9 mouse cellular contexts compared by ENCODE assay signal in genomic region chr8:84834002-84834865, GRCm38 (mm10). TPM values are rescaled to one million over a fixed set of nuclear protein-coding genes. Genes with fewer than 3 reads are reported as not detected.
DNase-seq lines count a peak whose midpoint lies in the region; ATAC-seq and TF ChIP-seq lines count a peak whose summit lies in the region.
"Had no signal": no experiment of that assay in that cellular context is flagged by ENCODE, and none has a peak within 500 bp of the region (broad histone marks: within the 10 kb centered on the region; RNA-seq: fewer than 3 reads in every experiment).

No protein-coding gene starts in this region.

- peak overlapping the region; percentile 49; the same call in 1 of the 2 replicates for H3K27ac ChIP-seq in heart, embryonic 16.5 days (ENCODE audit: low read length)
- H3K27ac ChIP-seq in ES-E14 (ENCODE audit: insufficient read depth, low read depth, low read length, poor library complexity, severe bottlenecking): no peak overlapping the region
- peak overlapping the region; percentile 95 for H3K27ac ChIP-seq in forebrain, embryonic 14.5 days (ENCODE audit: low read depth, low read length)
- 0 out of 2 replicates have a peak overlapping the region, but pooled peaks have one; percentile 26 for H3K27ac ChIP-seq in liver, postnatal 0 days (ENCODE audit: low read depth)

- no peak for DNase-seq in heart, adult 9 months (ENCODE audit: low spot score in 2 of 2)
- DNase-seq in ES-E14 (ENCODE audit: low read depth, low spot score): no peak
- peak; percentile 85 for DNase-seq in forebrain, embryonic 14.5 days (ENCODE audit: low spot score)
- DNase-seq in liver, postnatal 0 days: no peak
- DNase-seq in urinary bladder, postnatal 10 days (ENCODE audit: low spot score): no peak
- DNase-seq in lung, postnatal 14 days: no peak
- no peak for DNase-seq in urinary bladder, adult 2 months (ENCODE audit: low spot score)

- no peak for ATAC-seq in heart, embryonic 16.5 days (replicated peaks; ENCODE audit: extremely low read depth, insufficient read depth, low FRiP score)
- ATAC-seq in forebrain, embryonic 14.5 days: peak; percentile 69
- no peak for ATAC-seq in liver, postnatal 0 days

- 0 out of 2 replicates have a peak, but pooled peaks have one; percentile 10 for TF ChIP-seq EP300 in liver, postnatal 0 days (IDR thresholded peaks at IDR 0.05; ENCODE audit: low read depth)

- 86% methylated on average over 19 of the region's 19 CpGs for WGBS in heart, embryonic 16.5 days
- 71% methylated on average over 19 of the region's 19 CpGs for WGBS in forebrain, embryonic 14.5 days
- 86% methylated on average over 19 of the region's 19 CpGs for WGBS in liver, postnatal 0 days (ENCODE audit: insufficient replicate concordance)

- TF ChIP-seq CTCF in liver, postnatal 0 days (IDR thresholded peaks at IDR 0.05; ENCODE audit: low read depth): no peak

- H3K4me3 ChIP-seq in heart, embryonic 16.5 days (ENCODE audit: low read length): no peak overlapping the region
- H3K4me3 ChIP-seq in ES-E14 (ENCODE audit: insufficient read depth in 1 of 2, low read depth in 1 of 2, low read length in 2 of 2, poor library complexity in 1 of 2, severe bottlenecking in 1 of 2): no peak overlapping the region
- no peak overlapping the region for H3K4me3 ChIP-seq in forebrain, embryonic 14.5 days (ENCODE audit: low read depth, low read length)
- H3K4me3 ChIP-seq in liver, postnatal 0 days (ENCODE audit: low read depth, low read length): no peak overlapping the region
- H3K4me3 ChIP-seq: myocyte had no signal

- H3K9me3 ChIP-seq in heart, embryonic 16.5 days (replicated peaks; ENCODE audit: control insufficient read depth, low read length): no peaks in the 10 kb centered on the region
- H3K9me3 ChIP-seq in ES-E14 (ENCODE audit: control insufficient read depth, insufficient read depth, low read depth, low read length): no peaks in the 10 kb centered on the region
- H3K9me3 ChIP-seq in forebrain, embryonic 14.5 days (replicated peaks; ENCODE audit: control insufficient read depth, low read length): no peaks in the 10 kb centered on the region
- no peaks in the 10 kb centered on the region for H3K9me3 ChIP-seq in liver, postnatal 0 days (ENCODE audit: low read length)

- H3K4me1 ChIP-seq in heart, embryonic 16.5 days (ENCODE audit: control insufficient read depth, insufficient read depth, low read length): peaks cover 17% of the 10 kb centered on the region
- peaks cover 0 to 14% of the 10 kb centered on the region in 2 experiments; a peak in 2 of 4 replicates for H3K4me1 ChIP-seq in ES-E14 (ENCODE audit: control insufficient read depth in 2 of 2, insufficient read depth in 2 of 2, low read length in 2 of 2, poor library complexity in 1 of 2)
- H3K4me1 ChIP-seq in forebrain, embryonic 14.5 days (ENCODE audit: control insufficient read depth, insufficient read depth, low read length): peaks cover 22% of the 10 kb centered on the region
- H3K4me1 ChIP-seq in liver, postnatal 0 days (ENCODE audit: insufficient read depth): peaks cover 25% of the 10 kb centered on the region

- no peak overlapping the region for H3K9ac ChIP-seq in heart, embryonic 16.5 days (ENCODE audit: low read length)
- H3K9ac ChIP-seq in ES-E14 (ENCODE audit: insufficient read depth, low read depth, low read length, poor library complexity, severe bottlenecking): peak overlapping the region; percentile 14; the same call in 1 of the 2 replicates
- H3K9ac ChIP-seq in forebrain, embryonic 14.5 days (ENCODE audit: low read length): peak overlapping the region; percentile 40; the same call in 1 of the 2 replicates
- 0 out of 2 replicates have a peak overlapping the region, but pooled peaks have one; percentile 1 for H3K9ac ChIP-seq in liver, postnatal 0 days (replicated peaks)

- H3K27me3 ChIP-seq in heart, embryonic 16.5 days (ENCODE audit: control insufficient read depth, insufficient read depth, low read length): no peaks in the 10 kb centered on the region
- no peaks in the 10 kb centered on the region for H3K27me3 ChIP-seq in forebrain, embryonic 14.5 days (replicated peaks; ENCODE audit: control insufficient read depth, insufficient read depth, low read length)
- no peaks in the 10 kb centered on the region for H3K27me3 ChIP-seq in liver, postnatal 0 days (ENCODE audit: insufficient read depth, low read length)

- in situ Hi-C loops in ES-E14 (cut with MboI; ENCODE audit: low sequenced_read_pairs in 2 of 2, unreplicated experiment in 2 of 2): no loop called here

- no peak overlapping the region for H3K4me2 ChIP-seq in heart, embryonic 16.5 days (ENCODE audit: low read depth, low read length)
- peak overlapping the region; percentile 30 for H3K4me2 ChIP-seq in forebrain, embryonic 14.5 days (ENCODE audit: low read length)
- H3K4me2 ChIP-seq in liver, postnatal 0 days (ENCODE audit: low read depth, low read length): peak overlapping the region; percentile 10

- H3K36me3 ChIP-seq in heart, embryonic 16.5 days (ENCODE audit: control insufficient read depth, insufficient read depth): peaks cover 39% of the 10 kb centered on the region
- H3K36me3 ChIP-seq in ES-E14 (ENCODE audit: control insufficient read depth, insufficient read depth, low read length, poor library complexity, severe bottlenecking): peaks cover 43% of the 10 kb centered on the region
- H3K36me3 ChIP-seq in forebrain, embryonic 14.5 days (ENCODE audit: control insufficient read depth, insufficient read depth, low read length): peaks cover 51% of the 10 kb centered on the region
- H3K36me3 ChIP-seq in liver, postnatal 0 days (replicated peaks; ENCODE audit: insufficient read depth, low read length): peaks cover 55% of the 10 kb centered on the region

TF ChIP-seq in ES-E14, 5 proteins besides CTCF, POLR2A, EP300 and RAD21:
- no peak for TF ChIP-seq ZC3H11A (IDR thresholded peaks at IDR 0.05; ENCODE audit: borderline replicate concordance, low read depth, low read length)
- TF ChIP-seq MAFK (IDR thresholded peaks at IDR 0.05; ENCODE audit: insufficient read depth, low read depth, low read length): no peak
- TF ChIP-seq ZNF384 (IDR thresholded peaks at IDR 0.05; ENCODE audit: low read depth, low read length): no peak
- TF ChIP-seq HCFC1 (IDR thresholded peaks at IDR 0.05; ENCODE audit: borderline replicate concordance, insufficient read depth, low read length): no peak
- TF ChIP-seq CHD2 (IDR thresholded peaks at IDR 0.05; ENCODE audit: low read depth, low read length): no peak

RNA-seq across cellular contexts. Expression of gene Gadd45gip1, which starts 2.9 kb away (rescaled TPM):
- polyA plus RNA-seq in heart, embryonic 16.5 days (2015; fragmentation: Nextera tagmentation; extraction: Ambion mirVana): 47.7 and 48.3 TPM in 2 replicates
- total RNA-seq in ES-E14 (2012; rRNA removed): 24.7 and 30.8 TPM in 2 replicates
- polyA plus RNA-seq in forebrain, embryonic 14.5 days (2014; fragmentation: Nextera tagmentation; extraction: Ambion mirVana): 35.2 and 41.3 TPM in 2 replicates
- 31.9 and 34.9 TPM in 2 replicates for polyA plus RNA-seq in liver, postnatal 0 days (2015; fragmentation: Nextera tagmentation; extraction: Ambion mirVana)
- 22.0 and 22.2 TPM in 2 replicates for polyA plus RNA-seq in urinary bladder, adult 2 months (2012; rRNA removed)

RNA-seq across cellular contexts. Expression of gene Rad23a, which starts 6.2 kb away (rescaled TPM):
- polyA plus RNA-seq in heart, embryonic 16.5 days (2015; fragmentation: Nextera tagmentation; extraction: Ambion mirVana): 128 and 131 TPM in 2 replicates
- 76.7 and 76.8 TPM in 2 replicates for total RNA-seq in ES-E14 (2012; rRNA removed)
- polyA plus RNA-seq in forebrain, embryonic 14.5 days (2014; fragmentation: Nextera tagmentation; extraction: Ambion mirVana): 87.3 and 88.1 TPM in 2 replicates
- polyA plus RNA-seq in liver, postnatal 0 days (2015; fragmentation: Nextera tagmentation; extraction: Ambion mirVana): 154 and 164 TPM in 2 replicates
- polyA plus RNA-seq in urinary bladder, adult 2 months (2012; rRNA removed): 63.3 and 69.9 TPM in 2 replicates

RNA-seq across cellular contexts. Expression of gene Dand5, which starts 11.6 kb away (rescaled TPM):
- polyA plus RNA-seq in heart, embryonic 16.5 days (2015; fragmentation: Nextera tagmentation; extraction: Ambion mirVana): 6.6 and 6.8 TPM in 2 replicates
- 1.0 and 1.4 TPM in 2 replicates for total RNA-seq in ES-E14 (2012; rRNA removed)
- 8.6 and 9.4 TPM in 2 replicates for polyA plus RNA-seq in forebrain, embryonic 14.5 days (2014; fragmentation: Nextera tagmentation; extraction: Ambion mirVana)
- 2.4 and 2.5 TPM in 2 replicates for polyA plus RNA-seq in liver, postnatal 0 days (2015; fragmentation: Nextera tagmentation; extraction: Ambion mirVana)
- polyA plus RNA-seq in urinary bladder, adult 2 months (2012; rRNA removed): 4.7 and 4.8 TPM in 2 replicates

RNA-seq across cellular contexts. Expression of gene Calr, which starts 12.5 kb away (rescaled TPM):
- polyA plus RNA-seq in heart, embryonic 16.5 days (2015; fragmentation: Nextera tagmentation; extraction: Ambion mirVana): 630 and 641 TPM in 2 replicates
- 1,121 and 1,357 TPM in 2 replicates for total RNA-seq in ES-E14 (2012; rRNA removed)
- polyA plus RNA-seq in forebrain, embryonic 14.5 days (2014; fragmentation: Nextera tagmentation; extraction: Ambion mirVana): 514 and 606 TPM in 2 replicates
- polyA plus RNA-seq in liver, postnatal 0 days (2015; fragmentation: Nextera tagmentation; extraction: Ambion mirVana): 331 and 375 TPM in 2 replicates
- polyA plus RNA-seq in urinary bladder, adult 2 months (2012; rRNA removed): 362 and 430 TPM in 2 replicates

RNA-seq across cellular contexts. Expression of gene Farsa, which starts 22.6 kb away (rescaled TPM):
- polyA plus RNA-seq in heart, embryonic 16.5 days (2015; fragmentation: Nextera tagmentation; extraction: Ambion mirVana): 63.2 and 64.4 TPM in 2 replicates
- total RNA-seq in ES-E14 (2012; rRNA removed): 123 and 137 TPM in 2 replicates
- 92.3 and 102 TPM in 2 replicates for polyA plus RNA-seq in forebrain, embryonic 14.5 days (2014; fragmentation: Nextera tagmentation; extraction: Ambion mirVana)
- polyA plus RNA-seq in liver, postnatal 0 days (2015; fragmentation: Nextera tagmentation; extraction: Ambion mirVana): 30.3 and 33.6 TPM in 2 replicates
- polyA plus RNA-seq in urinary bladder, adult 2 months (2012; rRNA removed): 39.2 and 51.4 TPM in 2 replicates
